Mouse (Mus musculus) thymus, adult 2 months (tissue): ENCODE results near the gene Rnf111.

Experiments used
- CTCF ChIP-seq: fragments of 200-500 bp; IDR thresholded peaks from 2 replicates; pipeline ENCODE4 v1.5.1; 2012; ENCODE audit warnings: mild to moderate bottlenecking, control low read depth, low read length, moderate library complexity, borderline replicate concordance; ENCODE audit not compliant: control insufficient read depth, poor library complexity, insufficient read depth; ENCODE audit errors: extremely low read depth
- POLR2A ChIP-seq: fragments of 200-500 bp; IDR thresholded peaks from 2 replicates; pipeline ENCODE4 v1.6.1; 2012; ENCODE audit warnings: mild to moderate bottlenecking, low read length, control low read depth, moderate library complexity; ENCODE audit not compliant: control insufficient read depth, poor library complexity, insufficient read depth; ENCODE audit errors: extremely low read depth

DNA sequence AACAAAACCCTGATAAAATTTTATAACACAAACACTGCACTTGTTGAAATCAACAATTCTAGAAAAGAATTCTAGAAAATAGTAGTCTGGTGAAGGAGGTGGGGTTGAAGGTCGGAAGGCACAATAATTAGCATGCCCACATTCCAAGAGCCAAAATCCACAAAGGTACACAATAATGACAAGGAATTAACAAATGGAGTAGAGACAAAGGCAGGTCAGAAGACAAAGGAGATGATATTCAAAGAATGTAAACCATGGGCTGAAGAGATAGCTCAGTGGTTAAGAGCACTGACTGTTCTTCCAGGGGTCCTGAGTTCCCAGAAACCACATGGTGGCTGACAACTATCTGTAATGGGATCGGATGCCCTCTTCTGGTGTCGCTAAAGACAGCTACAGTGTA lies 26.3 kb downstream of the Rnf111 start:
- TF ChIP-seq CTCF (no peak), POLR2A (no peak)
